Mouse (Mus musculus) heart, adult 2 months (tissue): Measurements from ENCODE around the gene Dctn2. TPM values are rescaled to one million over a fixed set of nuclear protein-coding genes. Genes with fewer than 3 reads are reported as not detected.

Experiments
- DNase-seq, 2 experiments: peaks; one replicate each; pipeline ENCODE4 v3.0.0; 2021
- H3K27ac ChIP-seq: fragments of 200-600 bp; 2 replicates; pipeline ENCODE4 v1.8.1; 2022
- H3K27me3 ChIP-seq: fragments of 200-500 bp; 2 replicates; pipeline ENCODE4 v1.6.1; 2012; ENCODE audit warnings: mild to moderate bottlenecking, low read length, inconsistent platforms, mixed read lengths; ENCODE audit not compliant: control insufficient read depth, insufficient read depth
- H3K36me3 ChIP-seq: fragments of 200-500 bp; 2 replicates; pipeline ENCODE4 v1.6.1; 2012; ENCODE audit warnings: low read length, inconsistent platforms; ENCODE audit not compliant: control insufficient read depth, insufficient read depth
- H3K4me1 ChIP-seq: fragments of 200-500 bp; 2 replicates; pipeline ENCODE4 v1.6.1; 2011; ENCODE audit warnings: low read length; ENCODE audit not compliant: control insufficient read depth, insufficient read depth
- H3K4me3 ChIP-seq: fragments of 200-600 bp; 2 replicates; pipeline ENCODE4 v1.8.1; 2022
- H3K79me2 ChIP-seq: fragments of 200-500 bp; replicated peaks from 2 replicates; pipeline ENCODE4 v1.6.1; 2012; ENCODE audit warnings: mild to moderate bottlenecking, inconsistent platforms, low read length, moderate library complexity, mixed read lengths; ENCODE audit not compliant: control insufficient read depth, insufficient read depth
- H3K9ac ChIP-seq: fragments of 200-500 bp; 2 replicates; pipeline ENCODE4 v1.6.1; 2012; ENCODE audit warnings: low read depth, mild to moderate bottlenecking, control low read depth, inconsistent platforms, low read length, mixed read lengths
- CTCF ChIP-seq: fragments of 200-600 bp; IDR thresholded peaks from 2 replicates; pipeline ENCODE4 v1.8.1; 2022; ENCODE audit warnings: antibody characterized with exemption, mild to moderate bottlenecking, moderate library complexity
- EP300 ChIP-seq: fragments of 200-500 bp; IDR thresholded peaks from 2 replicates; pipeline ENCODE4 v1.6.1; 2011; ENCODE audit warnings: low read depth, low read length, control low read depth; ENCODE audit not compliant: insufficient read depth
- POLR2A ChIP-seq: fragments of 200-500 bp; IDR thresholded peaks from 2 replicates; pipeline ENCODE4 v1.6.1; 2011; ENCODE audit warnings: mild to moderate bottlenecking, low read depth, low read length, control low read depth; ENCODE audit not compliant: insufficient read depth
- WGBS: fragments of 180-500 bp; shearing (Covaris S2); methylation state at CpG from one replicate; pipeline ENCODE4 v1.1.7; 2018; 5-methylcytosine and 5-hydroxymethylcytosine counted together
- intact Hi-C: fragments of 180-260 bp; cut with DNase I; formaldehyde crosslinking; loops from one replicate; pipeline ENCODE4 v1.15.1; 2025
- polyA plus RNA-seq: library from polyadenylated mRNA; depleted of rRNA; stranded (reverse); fragments of >200 nt; gene quantifications from 2 replicates; pipeline ENCODE4 v1.2.3, GENCODE M21; 2012
- total RNA-seq, 2 experiments: library from RNA; stranded (reverse); gene quantifications; 2 replicates each; pipeline ENCODE4 v1.2.3; 2021

The Dctn2 gene
- total and polyA plus RNA-seq, 3 experiments: 123 to 139 (median 135) TPM

- Histone ChIP-seq H3K4me1 (peaks cover 15% of the 10 kb centered on the region), H3K4me3 (no peak overlapping the region), H3K36me3 (no peaks in the 10 kb centered on the region), H3K27me3 (no peaks in the 10 kb centered on the region), H3K79me2 (no peaks in the 10 kb centered on the region), H3K27ac (no peak overlapping the region), H3K9ac (no peak overlapping the region)
- TF ChIP-seq EP300 (no peak), POLR2A (no peak), CTCF (no peak)
- 84% methylated on average over 10 of the region's 11 CpGs for WGBS
- no peak for DNase-seq
- intact Hi-C loops: no loop called here
Measured at GRCm38 (mm10) chr10:127284724-127285500, 18.7 kb downstream of the Dctn2 start.

- no peak overlapping the region for H3K27ac ChIP-seq
- no peak overlapping the region for H3K4me3 ChIP-seq
- no peaks in the 10 kb centered on the region for H3K36me3 ChIP-seq
- DNase-seq: peak in 1 of 2 experiments; percentile 38
- H3K79me2 ChIP-seq: no peaks in the 10 kb centered on the region
- no peaks in the 10 kb centered on the region for H3K27me3 ChIP-seq
- 83% methylated on average over 13 of the region's 13 CpGs for WGBS
- TF ChIP-seq EP300: no peak
- TF ChIP-seq POLR2A: no peak
- TF ChIP-seq CTCF: no peak
- H3K9ac ChIP-seq: no peak overlapping the region
- peaks cover 15% of the 10 kb centered on the region for H3K4me1 ChIP-seq
- intact Hi-C loops: no loop called here
Measured at GRCm38 (mm10) chr10:127285644-127286043, 19.5 kb downstream of the Dctn2 start.

- Histone ChIP-seq H3K4me1 (peaks cover 15% of the 10 kb centered on the region), H3K27ac (no peak overlapping the region), H3K79me2 (no peaks in the 10 kb centered on the region), H3K36me3 (no peaks in the 10 kb centered on the region), H3K4me3 (no peak overlapping the region), H3K9ac (no peak overlapping the region), H3K27me3 (no peaks in the 10 kb centered on the region)
- 43% methylated on average over 7 of the region's 7 CpGs for WGBS
- intact Hi-C loops: no loop called here
- TF ChIP-seq CTCF (no peak), POLR2A (no peak), EP300 (no peak)
- no peak for DNase-seq
Measured at GRCm38 (mm10) chr10:127286194-127286593, 20.0 kb downstream of the Dctn2 start.

GRCm38 (mm10) chr10:127286730-127287129, 20.6 kb downstream of the Dctn2 start:
- WGBS: 55% methylated on average over 7 of the region's 7 CpGs
- DNase-seq: no peak
- TF ChIP-seq CTCF: no peak
- TF ChIP-seq EP300: no peak
- no peak for TF ChIP-seq POLR2A
- Histone ChIP-seq H3K4me1 (peaks cover 17% of the 10 kb centered on the region), H3K4me3 (no peak overlapping the region), H3K79me2 (no peaks in the 10 kb centered on the region), H3K27ac (no peak overlapping the region; the same call in 1 of the 2 replicates), H3K27me3 (no peaks in the 10 kb centered on the region), H3K36me3 (no peaks in the 10 kb centered on the region), H3K9ac (no peak overlapping the region)
- intact Hi-C loops: no loop called here

- H3K27ac ChIP-seq: peak overlapping the region; percentile 93
- H3K4me1 ChIP-seq: peaks cover 17% of the 10 kb centered on the region
- DNase-seq: no peak
- H3K4me3 ChIP-seq: peak overlapping the region; percentile 87
- intact Hi-C loops: no loop called here
- no peaks in the 10 kb centered on the region for H3K79me2 ChIP-seq
- no peaks in the 10 kb centered on the region for H3K27me3 ChIP-seq
- peak overlapping the region; percentile 83; the same call in 1 of the 2 replicates for H3K9ac ChIP-seq
- H3K36me3 ChIP-seq: no peaks in the 10 kb centered on the region; the same call in 1 of the 2 replicates
- 48% methylated on average over 15 of the region's 15 CpGs for WGBS
- no peak for TF ChIP-seq EP300
- TF ChIP-seq CTCF: no peak
- no peak for TF ChIP-seq POLR2A
Measured at GRCm38 (mm10) chr10:127287271-127287935, 21.2 kb downstream of the Dctn2 start.

- Histone ChIP-seq H3K79me2 (no peaks in the 10 kb centered on the region), H3K4me3 (peak overlapping the region; percentile 87), H3K27me3 (no peaks in the 10 kb centered on the region), H3K4me1 (peaks cover 19% of the 10 kb centered on the region), H3K36me3 (no peaks in the 10 kb centered on the region; the same call in 1 of the 2 replicates), H3K27ac (peak overlapping the region; percentile 93), H3K9ac (peak overlapping the region; percentile 83)
- DNase-seq: no peak
- TF ChIP-seq EP300 (no peak), POLR2A (no peak), CTCF (no peak)
- WGBS: under 1% methylated on average over 3 of the region's 3 CpGs
- intact Hi-C loops: loop anchor here (1.0 kb wide), 1 partner anchor 22 kb away; the partner anchor contains the start of gene Dctn2
Measured at GRCm38 (mm10) chr10:127287936-127288293, 21.7 kb downstream of the Dctn2 start.
